Mouse (Mus musculus): ENCODE measurements around the gene Ldlrap1. TPM values are rescaled to one million over a fixed set of nuclear protein-coding genes. Genes with fewer than 3 reads are reported as not detected.

The Ldlrap1 gene
- polyA plus RNA-seq, 1 experiment: 9.9 TPM

- TF ChIP-seq GATA1 (IDR thresholded peaks at IDR 0.05; ENCODE audit: low read length): no peak
These were observed 19.1 kb upstream of the Ldlrap1 start for GRCm38 (mm10) chr4:134786946-134787345.

- no peak for TF ChIP-seq GATA1 (IDR thresholded peaks at IDR 0.05; ENCODE audit: low read length)
These were observed 16.9 kb upstream of the Ldlrap1 start for GRCm38 (mm10) chr4:134784701-134785100.

- TF ChIP-seq GATA1 (IDR thresholded peaks at IDR 0.05; ENCODE audit: low read length): no peak
These were observed 11.5 kb upstream of the Ldlrap1 start for GRCm38 (mm10) chr4:134779136-134779934.

- no peak for TF ChIP-seq GATA1 (IDR thresholded peaks at IDR 0.05; ENCODE audit: low read length)
These were observed 8.4 kb upstream of the Ldlrap1 start for GRCm38 (mm10) chr4:134776246-134776645.

- TF ChIP-seq GATA1 (IDR thresholded peaks at IDR 0.05; ENCODE audit: low read length): no peak
These were observed 7.6 kb upstream of the Ldlrap1 start for GRCm38 (mm10) chr4:134775234-134775944.

GRCm38 (mm10) chr4:134774126-134774525 is 6.3 kb upstream of the Ldlrap1 start:
- TF ChIP-seq GATA1 (IDR thresholded peaks at IDR 0.05; ENCODE audit: low read length): no peak

- no peak for TF ChIP-seq GATA1 (IDR thresholded peaks at IDR 0.05; ENCODE audit: low read length)
These were observed 5.2 kb upstream of the Ldlrap1 start for GRCm38 (mm10) chr4:134772805-134773674.

GRCm38 (mm10) chr4:134769891-134770290 is 2.1 kb upstream of the Ldlrap1 start:
- TF ChIP-seq GATA1 (IDR thresholded peaks at IDR 0.05; ENCODE audit: low read length): no peak

- no peak for TF ChIP-seq GATA1 (IDR thresholded peaks at IDR 0.05; ENCODE audit: low read length)
These were observed 1.4 kb upstream of the Ldlrap1 start for GRCm38 (mm10) chr4:134769081-134769811.

- TF ChIP-seq GATA1 (IDR thresholded peaks at IDR 0.05; ENCODE audit: low read length): no peak
These were observed 533 bp upstream of the Ldlrap1 start for GRCm38 (mm10) chr4:134768226-134768888.

GRCm38 (mm10) chr4:134766904-134767425 is 859 bp downstream of the Ldlrap1 start:
- no peak for TF ChIP-seq GATA1 (IDR thresholded peaks at IDR 0.05; ENCODE audit: low read length)

GRCm38 (mm10) chr4:134766277-134766676 is 1.5 kb downstream of the Ldlrap1 start:
- no peak for TF ChIP-seq GATA1 (IDR thresholded peaks at IDR 0.05; ENCODE audit: low read length)

- TF ChIP-seq GATA1 (IDR thresholded peaks at IDR 0.05; ENCODE audit: low read length): no peak
These were observed 3.5 kb downstream of the Ldlrap1 start for GRCm38 (mm10) chr4:134764333-134764732.

GRCm38 (mm10) chr4:134762360-134762759 is 5.5 kb downstream of the Ldlrap1 start:
- no peak for TF ChIP-seq GATA1 (IDR thresholded peaks at IDR 0.05; ENCODE audit: low read length)
